Mouse (Mus musculus) heart, postnatal 4 days (tissue): ENCODE results near the gene Vmn2r9. TPM values are rescaled to one million over a fixed set of nuclear protein-coding genes. Genes with fewer than 3 reads are reported as not detected.
"Not testable (repeated sequence)": the region's sequence is repeated elsewhere in the genome, so short reads cannot be mapped to it uniquely, and the experiment has no call there.

Experiments
- DNase-seq: peaks from one replicate; pipeline ENCODE4 v3.0.0; 2021
- total RNA-seq, 2 experiments: library from RNA; stranded (reverse); gene quantifications; 2 replicates each; pipeline ENCODE4 v1.2.3; 2021

Vmn2r9 gene
- total RNA-seq: not detected

DNA sequence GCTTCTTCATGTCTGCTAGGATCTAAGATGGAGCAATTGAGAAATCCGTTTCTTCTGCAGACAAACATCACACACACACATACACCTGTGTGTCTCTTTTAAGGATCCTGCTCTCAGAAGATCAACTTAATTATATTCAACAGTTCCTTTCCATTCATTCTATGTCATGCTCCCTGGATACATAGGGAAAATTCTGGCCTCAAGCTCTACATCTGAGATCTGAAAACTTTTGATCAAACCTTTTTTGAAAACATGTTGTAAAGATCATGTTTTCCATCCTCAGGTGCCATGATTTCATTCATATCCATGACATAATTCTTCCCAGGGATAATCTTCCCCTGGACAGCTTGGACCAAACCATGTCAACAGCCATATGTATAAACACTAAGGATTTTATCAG, at the start of gene Vmn2r9:
Gene Vmn2r9, minus strand, starts transcription at position 101 of the 400 bp plus-strand sequence.
- not testable (repeated sequence) for DNase-seq

DNA sequence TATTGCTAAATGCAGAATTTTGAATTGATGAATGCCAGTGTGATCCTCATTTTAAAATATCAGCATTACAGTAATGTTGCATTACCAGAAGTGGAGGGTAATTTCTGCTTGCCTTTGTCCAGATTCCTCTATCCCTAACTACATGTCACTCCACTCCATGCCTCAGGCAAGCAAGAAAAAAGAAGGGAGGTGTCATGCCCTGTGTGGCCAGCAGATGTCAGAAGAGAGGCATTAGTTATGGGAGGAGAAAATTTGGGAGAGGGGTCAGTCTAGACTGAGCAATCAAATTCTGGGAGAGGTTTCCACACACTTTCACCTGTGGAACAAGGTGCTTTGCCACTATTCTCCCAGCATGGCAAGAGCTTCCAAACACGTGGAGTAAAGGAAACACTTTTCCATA, 14.3 kb upstream of the Vmn2r9 start:
- DNase-seq: peak; percentile 21

DNA sequence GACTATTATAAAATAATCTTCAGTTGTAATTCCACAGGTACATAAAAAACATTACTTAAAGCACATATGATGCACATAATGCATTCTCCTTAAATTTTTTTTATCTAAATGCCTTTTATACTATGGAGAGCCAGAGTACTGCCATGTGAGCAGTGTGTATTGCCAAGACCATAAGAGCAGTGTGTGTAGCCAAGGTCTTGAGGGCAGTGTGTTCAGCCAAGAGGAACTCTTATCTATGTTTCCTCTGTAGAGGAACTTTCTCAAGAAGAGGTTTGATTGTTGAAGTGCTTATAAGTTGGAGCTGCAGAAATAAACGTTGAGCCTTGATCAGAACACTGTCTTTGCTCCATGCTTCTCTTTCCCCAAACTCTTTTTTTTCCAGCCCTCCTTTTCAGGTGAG, 2.9 kb downstream of the Vmn2r9 start:
- no peak for DNase-seq

DNA sequence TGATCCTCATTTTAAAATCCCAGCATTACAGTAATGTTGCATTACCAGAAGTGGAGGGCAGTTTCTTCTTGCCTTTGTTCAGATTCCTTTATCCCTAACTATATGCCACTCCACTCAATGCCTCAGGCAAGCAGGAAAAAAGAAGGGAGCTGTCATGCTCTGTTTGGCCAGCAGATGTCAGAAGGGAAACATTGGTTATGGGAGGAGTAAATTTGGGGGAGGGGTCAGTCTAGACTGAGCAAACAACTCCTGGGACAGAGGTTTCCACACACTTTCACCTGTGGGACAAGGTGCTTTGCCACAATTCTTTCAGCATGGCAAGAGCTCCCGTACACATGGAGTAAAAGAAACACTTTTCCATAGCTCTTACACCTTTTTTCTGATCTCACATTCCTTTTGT, 16.2 kb downstream of the Vmn2r9 start:
- peak; percentile 20 for DNase-seq

DNA sequence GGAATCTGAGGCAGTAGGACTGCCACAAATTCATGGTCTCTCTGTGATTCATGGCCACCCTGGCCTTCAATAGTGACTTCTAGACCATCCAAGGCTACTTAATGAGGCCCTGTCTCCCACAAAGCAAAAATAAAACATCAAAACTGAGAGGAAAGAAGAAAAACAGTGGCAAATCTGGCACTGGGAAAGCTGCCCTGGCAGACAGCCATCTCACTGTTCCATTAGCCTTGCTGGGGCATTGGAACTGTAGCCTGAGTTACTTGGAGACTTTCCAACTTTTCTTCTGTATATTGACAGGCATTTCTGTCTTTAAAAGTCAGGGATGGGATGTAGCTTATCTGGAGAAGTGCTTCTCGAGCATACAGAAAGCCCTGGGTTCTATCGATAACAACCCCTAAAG, 29.1 kb downstream of the Vmn2r9 start:
- no peak for DNase-seq

GRCm38 (mm10) chr5:108808750-108809149, 43.7 kb downstream of the Vmn2r9 start, which contains the start of gene Vmn2r8:
Gene Vmn2r8 (minus strand): TSS chr5:108808850.
- DNase-seq: not testable (repeated sequence)

DNA sequence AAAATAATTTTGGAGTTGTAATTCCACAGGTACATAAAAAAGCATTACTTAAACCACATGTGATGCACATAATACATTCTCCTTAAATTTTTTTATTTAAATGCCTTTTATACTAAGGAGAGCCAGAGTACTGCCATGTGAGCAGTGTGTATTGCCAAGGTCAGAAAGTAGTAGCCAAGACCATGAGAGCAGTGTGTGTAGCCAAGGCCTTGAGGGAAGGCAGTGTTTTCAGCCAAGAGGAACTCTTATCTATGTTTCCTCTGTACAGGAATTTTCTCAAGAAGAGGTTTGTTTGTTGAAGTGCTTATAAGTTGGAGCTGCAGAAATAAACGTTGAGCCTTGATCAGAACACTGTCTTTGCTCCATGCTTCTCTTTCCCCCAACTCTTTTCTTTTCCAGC, 48.8 kb downstream of the Vmn2r9 start:
- DNase-seq: no peak

GRCm38 (mm10) chr5:108795263-108795662, 57.1 kb downstream of the Vmn2r9 start, which contains the start of gene Tmed11:
Gene Tmed11 (minus strand): TSS chr5:108795363.
- not testable (repeated sequence) for DNase-seq

DNA sequence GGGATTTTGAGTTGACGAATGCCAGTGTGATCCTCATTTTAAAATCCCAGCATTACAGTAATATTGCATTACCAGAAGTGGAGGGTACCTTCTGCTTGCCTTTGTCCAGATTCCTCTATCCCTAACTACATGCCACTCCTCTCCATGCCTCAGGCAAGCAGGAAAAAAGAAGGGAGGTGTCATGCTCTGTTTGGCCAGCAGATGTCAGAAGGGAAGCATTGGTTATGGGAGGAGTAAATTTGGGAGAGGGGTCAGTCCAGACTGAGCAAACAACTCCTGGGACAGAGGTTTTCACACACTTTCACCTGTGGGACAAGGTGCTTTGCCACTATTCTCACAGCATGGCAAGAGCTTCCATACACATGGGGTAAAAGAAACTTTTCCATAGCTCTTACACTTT, 62.0 kb downstream of the Vmn2r9 start:
- peak; percentile 40 for DNase-seq

Other genes starting within 250 kb of the Vmn2r9 start
- gene Gak, start 222.8 kb downstream of the Vmn2r9 start, total RNA-seq: 10 to 100 TPM; 36.7 to 36.9 TPM
- 1 to 10 TPM; 8.3 to 9.4 TPM for gene Tmem175, start 222.8 kb downstream of the Vmn2r9 start, total RNA-seq
- gene Idua, start 192.3 kb downstream of the Vmn2r9 start, total RNA-seq: 10 to 100 TPM; 12.9 to 15.3 TPM
- 10 to 100 TPM; 11.8 to 16.2 TPM for gene Dgkq, start 182.9 kb downstream of the Vmn2r9 start, total RNA-seq
- under 1 TPM in 1 of 2 experiments, not detected in 1; 0.23 TPM for gene Slc26a1, start 177.0 kb downstream of the Vmn2r9 start, total RNA-seq
- gene Fgfrl1, start 160.2 kb downstream of the Vmn2r9 start, total RNA-seq: 10 to 100 TPM; 24.7 to 27.0 TPM
- not detected for gene Rnf212, start 77.6 kb downstream of the Vmn2r9 start, total RNA-seq
- gene Tmed11, start 57.2 kb downstream of the Vmn2r9 start, total RNA-seq: not detected
- gene Vmn2r8, start 43.8 kb downstream of the Vmn2r9 start, total RNA-seq: not detected
- gene Vmn2r10, start 153.9 kb upstream of the Vmn2r9 start, total RNA-seq: not detected
- gene Vmn2r11, start 207.0 kb upstream of the Vmn2r9 start, total RNA-seq: not detected
- gene Vmn2r12, start 245.3 kb upstream of the Vmn2r9 start, total RNA-seq: not detected